9 mouse cellular contexts compared by ENCODE assay signal in the genomic region with DNA sequence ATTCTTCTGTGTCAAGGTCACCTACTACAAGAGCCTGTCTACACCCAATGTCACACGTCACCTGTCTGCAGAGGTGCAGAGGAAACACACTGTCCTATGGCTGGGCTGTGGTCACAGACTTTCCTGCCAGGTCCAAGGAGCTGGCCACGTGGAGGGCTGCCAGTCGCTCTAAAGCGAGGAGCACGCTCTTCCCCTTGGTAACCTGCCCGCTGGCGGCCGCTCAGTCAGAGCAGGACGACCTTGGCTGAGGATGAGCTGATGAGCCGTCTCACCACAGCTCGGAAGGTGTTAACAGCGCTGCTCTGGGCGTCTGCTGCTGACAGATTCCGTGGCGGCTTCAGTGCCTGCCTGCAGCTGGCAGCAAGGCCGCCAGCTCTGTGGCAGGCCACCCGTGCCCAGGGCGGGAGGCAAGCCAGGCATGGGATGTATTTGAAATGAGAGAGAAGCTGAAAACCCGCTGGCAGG. TPM values are rescaled to one million over a fixed set of nuclear protein-coding genes. Genes with fewer than 3 reads are reported as not detected.
DNase-seq lines count a peak whose midpoint lies in the region; ATAC-seq and TF ChIP-seq lines count a peak whose summit lies in the region.
"Had no signal": no experiment of that assay in that cellular context is flagged by ENCODE, and none has a peak within 500 bp of the region (broad histone marks: within the 10 kb centered on the region; RNA-seq: fewer than 3 reads in every experiment).

No protein-coding gene starts in this region.

- no peaks in the 10 kb centered on the region for H3K4me1 ChIP-seq in ES-Bruce4 (ENCODE audit: control insufficient read depth, insufficient read depth, low read length)
- peaks cover 37% of the 10 kb centered on the region for H3K4me1 ChIP-seq in forebrain, embryonic 13.5 days
- H3K4me1 ChIP-seq in heart, embryonic 15.5 days (replicated peaks): peaks cover 17% of the 10 kb centered on the region
- peaks cover 43% of the 10 kb centered on the region for H3K4me1 ChIP-seq in neural tube, embryonic 13.5 days (replicated peaks)

- ATAC-seq in forebrain, embryonic 13.5 days: peak; percentile 72
- peak; percentile 70 for ATAC-seq in heart, embryonic 15.5 days (replicated peaks; ENCODE audit: insufficient number of reproducible peaks, insufficient read depth, low FRiP score, low read depth)
- ATAC-seq in neural tube, embryonic 13.5 days (ENCODE audit: low read depth): peak; percentile 40

- TF ChIP-seq CTCF in ES-Bruce4 (IDR thresholded peaks at IDR 0.05; ENCODE audit: low read depth, low read length): no peak
- TF ChIP-seq CTCF in layer of hippocampus, adult 2 months (conservative IDR thresholded peaks at IDR 0.05): no peak

- no peak overlapping the region for H3K4me2 ChIP-seq in forebrain, embryonic 13.5 days
- 0 out of 2 replicates have a peak overlapping the region, but pooled peaks have one; percentile 2 for H3K4me2 ChIP-seq in heart, embryonic 15.5 days
- no peak overlapping the region for H3K4me2 ChIP-seq in neural tube, embryonic 13.5 days

- H3K9ac ChIP-seq in ES-Bruce4 (ENCODE audit: low read depth, poor library complexity, severe bottlenecking): peak overlapping the region; percentile 6; the same call in 1 of the 2 replicates
- H3K9ac ChIP-seq in forebrain, embryonic 13.5 days: peak overlapping the region; percentile 56
- no peak overlapping the region for H3K9ac ChIP-seq in heart, embryonic 15.5 days
- H3K9ac ChIP-seq in neural tube, embryonic 13.5 days: peak overlapping the region; percentile 57

- DNase-seq in adrenal gland, postnatal 10 days: peak; percentile 81
- peak; percentile 51 to 52 for DNase-seq in layer of hippocampus, adult 2 months (ENCODE audit: low spot score in 2 of 2)
- DNase-seq in spleen, postnatal 36 days (ENCODE audit: low spot score in 2 of 2): no peak
- no peak for DNase-seq in lung, postnatal 36 days

- WGBS in forebrain, embryonic 13.5 days: 63% methylated on average over 19 of the region's 19 CpGs
- 41% methylated on average over 19 of the region's 19 CpGs for WGBS in heart, embryonic 15.5 days
- WGBS in neural tube, embryonic 13.5 days: 72% methylated on average over 19 of the region's 19 CpGs

- H3K36me3 ChIP-seq in ES-Bruce4 (ENCODE audit: control insufficient read depth, insufficient read depth, low read length, poor library complexity, severe bottlenecking): no peaks in the 10 kb centered on the region
- peaks cover 14% of the 10 kb centered on the region; the same call in 1 of the 2 replicates for H3K36me3 ChIP-seq in forebrain, embryonic 13.5 days (ENCODE audit: poor library complexity, severe bottlenecking)
- 0 out of 2 replicates have a peak, but pooled peaks cover 10% of the 10 kb centered on the region for H3K36me3 ChIP-seq in heart, embryonic 15.5 days
- peaks cover 14% of the 10 kb centered on the region; the same call in 1 of the 2 replicates for H3K36me3 ChIP-seq in neural tube, embryonic 13.5 days

- no peak overlapping the region for H3K27ac ChIP-seq in ES-Bruce4 (ENCODE audit: insufficient read depth, low read length)
- peak overlapping the region; percentile 93 for H3K27ac ChIP-seq in forebrain, embryonic 13.5 days
- peak overlapping the region; percentile 80 for H3K27ac ChIP-seq in heart, embryonic 15.5 days
- peak overlapping the region; percentile 93 for H3K27ac ChIP-seq in layer of hippocampus, adult 2 months
- peak overlapping the region; percentile 93 for H3K27ac ChIP-seq in neural tube, embryonic 13.5 days (replicated peaks)
- H3K27ac ChIP-seq: kidney, postnatal 0 days had no signal

- no peaks in the 10 kb centered on the region for H3K9me3 ChIP-seq in ES-Bruce4 (replicated peaks; ENCODE audit: control insufficient read depth, insufficient read depth, low read length, poor library complexity, severe bottlenecking)
- H3K9me3 ChIP-seq in forebrain, embryonic 13.5 days (replicated peaks): no peaks in the 10 kb centered on the region
- no peaks in the 10 kb centered on the region for H3K9me3 ChIP-seq in heart, embryonic 15.5 days (replicated peaks)
- no peaks in the 10 kb centered on the region for H3K9me3 ChIP-seq in neural tube, embryonic 13.5 days

- no peaks in the 10 kb centered on the region for H3K27me3 ChIP-seq in ES-Bruce4 (ENCODE audit: control insufficient read depth, insufficient read depth, low read length, poor library complexity, severe bottlenecking)
- H3K27me3 ChIP-seq in forebrain, embryonic 13.5 days: no peaks in the 10 kb centered on the region
- H3K27me3 ChIP-seq in heart, embryonic 15.5 days: no peaks in the 10 kb centered on the region
- no peaks in the 10 kb centered on the region for H3K27me3 ChIP-seq in neural tube, embryonic 13.5 days

- TF ChIP-seq EP300 in ES-Bruce4 (IDR thresholded peaks at IDR 0.05; ENCODE audit: insufficient read depth, low read depth, low read length): no peak

- peak overlapping the region; percentile 26 for H3K4me3 ChIP-seq in ES-Bruce4 (ENCODE audit: low read depth, low read length)
- no peak overlapping the region for H3K4me3 ChIP-seq in forebrain, embryonic 13.5 days
- no peak overlapping the region for H3K4me3 ChIP-seq in heart, embryonic 15.5 days
- no peak overlapping the region for H3K4me3 ChIP-seq in layer of hippocampus, adult 2 months
- no peak overlapping the region for H3K4me3 ChIP-seq in neural tube, embryonic 13.5 days

- TF ChIP-seq POLR2A in ES-Bruce4 (IDR thresholded peaks at IDR 0.05; ENCODE audit: insufficient read depth, low read length): no peak

RNA-seq across cellular contexts. Expression of gene Adi1, which starts 25.6 kb away (rescaled TPM):
- polyA plus RNA-seq in ES-Bruce4 (2011; ENCODE audit: insufficient read depth, insufficient read length, low read depth, missing spikeins): 54.2 and 59.0 TPM in 2 replicates
- total RNA-seq in adrenal gland, postnatal 10 days (2021): 10 to 100 TPM; 55.4 to 62.9 TPM
- 42.2 and 44.6 TPM in 2 replicates for polyA plus RNA-seq in forebrain, embryonic 13.5 days (2015; fragmentation: Nextera tagmentation; extraction: Ambion mirVana)
- polyA plus RNA-seq in heart, embryonic 15.5 days (2015; fragmentation: Nextera tagmentation; extraction: Ambion mirVana): 41.1 and 48.7 TPM in 2 replicates
- total RNA-seq in layer of hippocampus, adult 2 months (2021): 10 to 100 TPM; 37.0 to 41.0 TPM
- polyA plus RNA-seq in neural tube, embryonic 13.5 days (2015; fragmentation: Nextera tagmentation; extraction: Ambion mirVana): 29.6 and 30.5 TPM in 2 replicates

RNA-seq across cellular contexts. Expression of gene Trappc12, which starts 49.7 kb away (rescaled TPM):
- polyA plus RNA-seq in ES-Bruce4 (2011; ENCODE audit: insufficient read depth, insufficient read length, low read depth, missing spikeins): 27.4 and 29.6 TPM in 2 replicates
- 10 to 100 TPM; 29.0 to 37.3 TPM for total RNA-seq in adrenal gland, postnatal 10 days (2021)
- polyA plus RNA-seq in forebrain, embryonic 13.5 days (2015; fragmentation: Nextera tagmentation; extraction: Ambion mirVana): 37.8 and 42.9 TPM in 2 replicates
- polyA plus RNA-seq in heart, embryonic 15.5 days (2015; fragmentation: Nextera tagmentation; extraction: Ambion mirVana): 27.7 and 33.1 TPM in 2 replicates
- total RNA-seq in layer of hippocampus, adult 2 months (2021): 10 to 100 TPM; 58.6 to 59.7 TPM
- 36.5 and 40.5 TPM in 2 replicates for polyA plus RNA-seq in neural tube, embryonic 13.5 days (2015; fragmentation: Nextera tagmentation; extraction: Ambion mirVana)

RNA-seq across cellular contexts. Expression of gene Eipr1, which starts 51.0 kb away (rescaled TPM):
- polyA plus RNA-seq in ES-Bruce4 (2011; ENCODE audit: insufficient read depth, insufficient read length, low read depth, missing spikeins): 18.4 and 24.2 TPM in 2 replicates
- total RNA-seq in adrenal gland, postnatal 10 days (2021): 10 to 100 TPM; 14.8 to 15.5 TPM
- 56.6 and 66.1 TPM in 2 replicates for polyA plus RNA-seq in forebrain, embryonic 13.5 days (2015; fragmentation: Nextera tagmentation; extraction: Ambion mirVana)
- polyA plus RNA-seq in heart, embryonic 15.5 days (2015; fragmentation: Nextera tagmentation; extraction: Ambion mirVana): 17.2 and 23.7 TPM in 2 replicates
- total RNA-seq in layer of hippocampus, adult 2 months (2021): 10 to 100 TPM; 51.7 to 53.0 TPM
- polyA plus RNA-seq in neural tube, embryonic 13.5 days (2015; fragmentation: Nextera tagmentation; extraction: Ambion mirVana): 59.9 and 69.6 TPM in 2 replicates

RNA-seq across cellular contexts. Expression of gene Rnaseh1, which starts 51.2 kb away (rescaled TPM):
- polyA plus RNA-seq in ES-Bruce4 (2011; ENCODE audit: insufficient read depth, insufficient read length, low read depth, missing spikeins): 31.1 and 37.0 TPM in 2 replicates
- total RNA-seq in adrenal gland, postnatal 10 days (2021): 10 to 100 TPM; 12.4 to 12.7 TPM
- polyA plus RNA-seq in forebrain, embryonic 13.5 days (2015; fragmentation: Nextera tagmentation; extraction: Ambion mirVana): 28.4 and 29.6 TPM in 2 replicates
- polyA plus RNA-seq in heart, embryonic 15.5 days (2015; fragmentation: Nextera tagmentation; extraction: Ambion mirVana): 17.3 and 20.4 TPM in 2 replicates
- total RNA-seq in layer of hippocampus, adult 2 months (2021): 10 to 100 TPM; 12.8 to 14.3 TPM
- polyA plus RNA-seq in neural tube, embryonic 13.5 days (2015; fragmentation: Nextera tagmentation; extraction: Ambion mirVana): 23.9 and 25.8 TPM in 2 replicates

Comparison
In these comparisons a context has a peak if more than half of its experiments do, and no peak if none do; other contexts are left out.
1. DNase-seq: peak in adrenal gland, postnatal 10 days (single experiment) and layer of hippocampus, adult 2 months (2 of 2); none in spleen, postnatal 36 days (0 of 2) and lung, postnatal 36 days (single experiment).
2. Peak in every context shown above with its lines, with median percentiles within 50 percentile points of each other: ATAC-seq.